ENCODE assay signal across 8 mouse cellular contexts in genomic region chr4:43442044-43442443, GRCm38 (mm10). TPM values are rescaled to one million over a fixed set of nuclear protein-coding genes. Genes with fewer than 3 reads are reported as not detected.
DNase-seq lines count a peak whose midpoint lies in the region; ATAC-seq lines count a peak whose summit lies in the region.

No protein-coding gene starts in this region.

- H3K4me1 ChIP-seq in intestine, embryonic 14.5 days (replicated peaks; ENCODE audit: control insufficient read depth, insufficient read depth, low read length) = peaks cover 13% of the 10 kb centered on the region

- H3K27ac ChIP-seq in intestine, embryonic 14.5 days (ENCODE audit: low read depth) = peak overlapping the region; percentile 87

- intact Hi-C loops in left cerebral cortex, postnatal 14 days (cut with DNase I) = loop anchor here (2.0 to 5.0 kb wide), 2 partner anchors 37 to 120 kb away; partner anchors contain the start of genes Creb3 and Tln1

- H3K4me3 ChIP-seq in intestine, embryonic 14.5 days (ENCODE audit: low read depth, low read length) = peak overlapping the region; percentile 85

- peak overlapping the region; percentile 90 for H3K4me2 ChIP-seq in intestine, embryonic 14.5 days (ENCODE audit: low read length)

- peak; percentile 93 for ATAC-seq in intestine, embryonic 14.5 days (replicated peaks; ENCODE audit: low FRiP score, low TSS enrichment, low read depth)

- H3K27me3 ChIP-seq in intestine, embryonic 14.5 days (replicated peaks; ENCODE audit: control insufficient read depth, insufficient read depth, low read length) = no peaks in the 10 kb centered on the region

- H3K9me3 ChIP-seq in intestine, embryonic 14.5 days (ENCODE audit: control insufficient read depth, low read length) = no peaks in the 10 kb centered on the region

- H3K36me3 ChIP-seq in intestine, embryonic 14.5 days (ENCODE audit: control insufficient read depth, insufficient read depth, low read length) = peaks cover 24% of the 10 kb centered on the region

- peak overlapping the region; percentile 96 for H3K9ac ChIP-seq in intestine, embryonic 14.5 days (ENCODE audit: low read length)

- WGBS in intestine, embryonic 14.5 days = under 1% methylated on average over 33 of the region's 33 CpGs

- peak; percentile 99 for DNase-seq in adrenal gland, adult 18-20 months (ENCODE audit: low spot score in 2 of 2)
- peak; percentile 99 for DNase-seq in embryo, embryonic 11 days
- peak; percentile 97 for DNase-seq in gastrocnemius, postnatal 25 days
- peak; percentile 99 for DNase-seq in intestine, embryonic 14.5 days (ENCODE audit: low spot score)
- peak; percentile 99 to 100 for DNase-seq in left cerebral cortex, postnatal 14 days (ENCODE audit: low spot score in 2 of 2)
- peak; percentile 100 for DNase-seq in mesoderm, embryonic 11.5 days (ENCODE audit: low read depth, low spot score)
- DNase-seq in right cerebral cortex, postnatal 36 days (ENCODE audit: low spot score in 2 of 2) = peak; percentile 98
- DNase-seq in yolk sac, embryonic 10.5 days (ENCODE audit: low spot score) = peak; percentile 98

RNA-seq across cellular contexts. Expression of gene Tesk1, which starts 0.3 kb away (rescaled TPM):
- 10 to 100 TPM; 67.6 to 72.3 TPM for total RNA-seq in adrenal gland, adult 18-20 months (2021)
- 10 to 100 TPM; 41.7 to 47.2 TPM for total RNA-seq in gastrocnemius, postnatal 25 days (2021)
- 8.6 and 9.5 TPM in 2 replicates for polyA plus RNA-seq in intestine, embryonic 14.5 days (2014; fragmentation: Nextera tagmentation; extraction: Ambion mirVana)
- 10 to 100 TPM; 63.7 to 69.4 TPM for total RNA-seq in left cerebral cortex, postnatal 14 days (2021)

RNA-seq across cellular contexts. Expression of gene Cd72, which starts 12.4 kb away (rescaled TPM):
- 1 to 10 TPM; 2.6 to 2.8 TPM for total RNA-seq in adrenal gland, adult 18-20 months (2021)
- not detected for total RNA-seq in gastrocnemius, postnatal 25 days (2021)
- 4.2 and 4.8 TPM in 2 replicates for polyA plus RNA-seq in intestine, embryonic 14.5 days (2014; fragmentation: Nextera tagmentation; extraction: Ambion mirVana)
- total RNA-seq in left cerebral cortex, postnatal 14 days (2021) = under 1 TPM in 1 of 2 experiments, not detected in 1; 0.36 TPM

RNA-seq across cellular contexts. Expression of gene Fam166b, which starts 13.1 kb away (rescaled TPM):
- total RNA-seq in adrenal gland, adult 18-20 months (2021) = not detected
- not detected for total RNA-seq in gastrocnemius, postnatal 25 days (2021)
- polyA plus RNA-seq in intestine, embryonic 14.5 days (2014; fragmentation: Nextera tagmentation; extraction: Ambion mirVana) = 0.18 TPM in 1 of 2 replicates, not detected in the other
- under 1 TPM; 0.33 to 0.74 TPM for total RNA-seq in left cerebral cortex, postnatal 14 days (2021)

RNA-seq across cellular contexts. Expression of gene Sit1, which starts 41.5 kb away (rescaled TPM):
- under 1 TPM in 1 of 2 experiments, not detected in 1; 0.38 TPM for total RNA-seq in adrenal gland, adult 18-20 months (2021)
- not detected for total RNA-seq in gastrocnemius, postnatal 25 days (2021)
- not detected in 2 replicates for polyA plus RNA-seq in intestine, embryonic 14.5 days (2014; fragmentation: Nextera tagmentation; extraction: Ambion mirVana)
- not detected for total RNA-seq in left cerebral cortex, postnatal 14 days (2021)

RNA-seq across cellular contexts. Expression of gene Ccdc107, which starts 50.7 kb away (rescaled TPM):
- 10 to 100 TPM; 49.7 to 58.0 TPM for total RNA-seq in adrenal gland, adult 18-20 months (2021)
- 10 to 100 TPM; 21.9 to 26.8 TPM for total RNA-seq in gastrocnemius, postnatal 25 days (2021)
- 109 and 128 TPM in 2 replicates for polyA plus RNA-seq in intestine, embryonic 14.5 days (2014; fragmentation: Nextera tagmentation; extraction: Ambion mirVana)
- 10 to 100 TPM; 23.0 to 29.0 TPM for total RNA-seq in left cerebral cortex, postnatal 14 days (2021)

Comparison
In these comparisons a context has a peak if more than half of its experiments do, and no peak if none do; other contexts are left out.
1. Peak in every context shown above with its lines: DNase-seq, ATAC-seq, H3K4me3 ChIP-seq and H3K27ac ChIP-seq.